Mouse (Mus musculus): ENCODE measurements at regions not wholly inside any gene's neighbourhood (a gene's known extent, or its start where the extent isn't known, plus 50 kb on each side); places are given as distances from the start of the nearest gene placed in this dataset.

DNA sequence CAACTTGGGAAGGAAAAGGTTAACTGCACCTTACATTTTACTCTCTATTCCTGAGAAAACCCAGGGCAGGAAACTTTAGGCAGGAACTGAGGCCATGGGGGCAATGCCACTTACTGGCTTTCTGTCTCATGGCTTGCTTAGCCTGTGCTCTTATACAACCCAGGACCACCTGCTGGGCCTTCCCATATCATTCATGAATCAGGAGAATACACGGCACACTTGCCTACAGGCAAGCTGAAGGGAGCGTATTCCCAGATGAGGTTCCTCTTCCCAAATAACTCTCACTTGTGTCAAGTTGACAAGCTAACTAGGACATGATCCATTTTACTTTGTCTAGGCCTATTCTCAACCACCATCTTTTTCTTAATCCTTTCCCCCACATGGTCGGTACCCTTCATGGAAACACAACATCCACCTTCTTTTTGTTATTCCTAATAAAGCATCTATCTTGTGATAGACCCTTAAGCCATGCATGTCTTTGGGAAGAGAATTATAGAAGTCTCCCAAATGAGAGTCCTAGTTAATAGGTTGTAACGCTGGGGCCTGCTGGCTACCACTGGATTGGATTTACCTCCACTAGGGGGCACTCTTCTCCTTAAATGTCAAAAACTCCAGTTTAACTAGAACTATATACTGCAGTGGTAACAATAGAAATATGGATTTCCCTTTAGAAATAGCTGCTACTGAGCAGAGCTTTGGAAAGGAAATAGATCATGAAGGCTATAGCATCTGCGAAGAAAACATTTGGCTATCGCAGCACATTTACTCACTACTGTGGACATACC, 373.2 kb upstream of the Gm10131 start:
- DNase-seq: no peak

DNA sequence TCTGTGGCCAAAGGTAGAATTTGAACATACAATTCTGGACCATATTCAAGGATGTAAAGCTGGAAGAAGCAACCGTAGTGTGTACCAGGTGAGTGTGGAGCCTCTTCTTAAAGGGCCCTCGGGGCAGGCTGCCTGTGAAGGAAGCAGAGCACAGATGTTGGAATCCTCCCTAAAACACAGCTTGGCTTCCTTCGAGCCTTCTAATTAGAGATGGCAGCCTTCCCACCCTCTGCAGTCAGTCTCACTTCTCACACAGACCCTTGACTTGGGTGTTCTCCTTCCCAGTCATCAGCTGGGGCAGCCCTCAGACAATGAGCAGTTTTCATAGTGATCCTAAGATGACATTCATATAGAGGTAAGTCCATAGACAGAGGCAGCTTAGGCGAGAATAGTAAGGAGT, 371.7 kb upstream of the Gm10131 start:
- no peak for DNase-seq

DNA sequence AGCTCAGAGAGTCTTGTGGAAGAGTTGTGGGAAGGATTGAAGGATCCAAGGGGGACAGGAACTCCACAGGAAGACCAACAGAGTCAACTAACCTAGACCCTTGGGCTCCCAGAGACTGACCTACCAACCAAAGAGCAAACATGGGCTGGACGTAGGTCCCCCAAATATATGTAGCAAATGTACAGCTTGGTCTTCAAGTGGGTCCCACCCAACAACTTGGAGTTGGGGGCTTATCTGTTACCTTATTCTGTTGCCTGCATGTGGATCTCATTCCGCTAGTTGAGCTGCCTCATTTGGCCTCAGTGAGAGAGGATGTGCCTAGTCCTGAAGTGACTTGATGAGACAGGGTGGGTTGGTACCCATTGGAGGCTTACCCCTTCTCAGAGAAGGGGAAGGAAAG, 371.1 kb upstream of the Gm10131 start:
- no peak for DNase-seq

DNA sequence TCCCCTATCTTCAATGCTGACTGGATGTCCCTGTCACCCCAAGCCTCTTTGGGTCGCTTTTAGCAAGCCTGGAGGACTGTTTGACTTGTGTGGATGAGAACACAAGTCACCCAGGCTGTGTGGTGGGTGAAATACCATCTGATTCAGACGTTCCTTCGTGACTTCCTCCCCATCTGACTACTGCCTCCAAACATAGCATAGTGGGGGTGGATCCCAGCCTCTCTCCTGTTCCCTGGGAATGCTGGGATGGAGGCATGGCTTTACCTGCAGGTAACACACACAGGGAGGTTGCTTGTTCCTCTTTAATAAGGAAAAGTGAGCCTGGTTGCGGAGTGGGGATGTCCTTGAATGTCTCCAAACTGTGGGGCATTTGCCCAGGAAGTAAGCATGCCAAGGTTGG, 369.0 kb upstream of the Gm10131 start:
- DNase-seq: no peak

DNA sequence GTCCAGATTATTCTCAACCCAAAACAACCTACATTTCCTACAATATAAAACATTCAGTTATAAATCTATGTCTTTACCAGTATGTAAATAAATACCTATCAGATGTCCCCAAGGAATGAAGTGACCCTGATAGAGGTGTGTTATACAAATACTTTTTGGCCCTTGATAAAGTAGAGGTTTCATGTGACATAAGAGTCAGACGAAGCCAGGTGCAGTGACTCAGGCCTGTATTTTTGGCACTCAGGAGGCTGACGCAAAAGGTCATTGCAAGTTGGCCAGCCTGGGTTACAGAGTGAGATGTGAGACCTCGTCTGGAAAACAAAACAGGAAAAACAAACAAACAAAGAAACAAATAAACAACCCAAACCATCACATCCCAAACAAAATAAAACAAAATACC, 367.4 kb upstream of the Gm10131 start:
- DNase-seq: no peak

GRCm38 (mm10) chr8:34478465-34478864, 366.9 kb upstream of the Gm10131 start:
- DNase-seq: no peak

DNA sequence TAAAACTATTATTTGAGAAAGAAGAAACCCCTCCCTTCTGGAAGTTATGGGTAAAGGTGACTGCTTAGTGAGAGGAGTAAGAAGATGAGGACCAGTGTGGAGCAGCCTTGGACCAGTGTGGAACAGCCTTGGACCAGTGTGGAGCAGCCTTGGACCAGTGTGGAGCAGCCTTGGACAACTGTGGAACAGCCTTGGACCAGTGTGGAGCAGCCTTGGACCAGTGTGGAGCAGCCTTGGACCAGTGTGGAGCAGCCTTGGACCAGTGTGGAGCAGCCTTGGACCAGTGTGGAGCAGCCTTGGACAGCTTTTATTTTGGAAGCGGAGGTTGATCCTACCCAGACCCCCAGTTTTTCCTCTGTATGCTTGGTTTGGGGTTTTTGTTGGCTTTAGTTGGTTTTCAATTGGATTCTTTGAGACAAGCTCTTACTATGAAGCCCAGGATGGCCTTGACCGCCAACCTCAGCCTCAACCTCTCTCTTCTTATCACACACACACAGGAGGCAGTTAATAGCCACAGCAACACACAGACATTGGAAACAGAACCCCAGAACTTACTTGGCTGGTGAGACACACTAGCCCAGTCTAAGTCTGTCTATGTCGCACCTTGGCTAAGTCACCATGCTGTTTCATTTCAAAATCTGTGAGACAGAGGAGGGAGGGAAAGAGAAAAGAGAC, 364.7 kb upstream of the Gm10131 start:
- DNase-seq: no peak

DNA sequence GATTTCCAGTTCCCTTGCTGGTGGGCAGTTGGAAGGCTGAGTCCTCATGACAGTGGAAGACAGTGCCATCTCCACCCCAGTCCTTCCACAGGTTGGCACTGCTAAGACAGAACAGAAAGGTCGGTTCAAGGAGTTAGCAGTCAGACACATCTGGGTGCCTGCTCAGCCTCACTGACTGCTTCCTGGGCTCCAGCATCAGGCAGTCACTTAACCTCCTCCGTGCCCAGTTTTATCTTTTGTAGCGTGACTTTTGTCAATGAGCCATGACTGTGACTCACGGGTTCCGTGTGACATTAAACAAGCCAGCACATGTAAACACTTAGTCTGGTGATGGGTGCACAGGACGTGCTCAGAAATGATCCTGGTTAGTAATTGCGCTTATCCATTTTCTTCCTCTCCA, 363.1 kb upstream of the Gm10131 start:
- no peak for DNase-seq

- no peak for DNase-seq
Observed at GRCm38 (mm10) chr8:34473769-34474168, 362.2 kb upstream of the Gm10131 start.

DNA sequence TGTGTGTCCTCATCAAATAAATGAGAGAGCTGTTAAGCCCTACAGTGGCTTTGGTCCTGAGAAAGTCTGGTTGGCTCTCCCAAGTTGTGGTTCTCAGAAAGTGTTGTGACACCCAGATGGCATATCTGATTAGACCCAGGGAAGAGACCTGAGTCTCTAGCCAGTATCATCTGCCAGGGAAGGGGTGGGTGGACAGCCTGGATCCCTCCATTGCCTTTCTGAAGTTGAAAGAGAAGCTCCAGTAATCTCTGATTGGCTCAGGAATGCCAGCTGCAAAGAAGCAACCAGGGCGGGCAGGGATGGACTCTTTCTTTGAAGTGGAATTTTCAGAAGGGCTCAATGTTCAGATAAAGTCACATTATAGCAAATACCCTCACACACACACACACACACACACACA, 361.8 kb upstream of the Gm10131 start:
- DNase-seq: no peak

- DNase-seq: no peak
Observed at GRCm38 (mm10) chr8:34472846-34473245, 361.3 kb upstream of the Gm10131 start.

- DNase-seq: no peak
Observed at GRCm38 (mm10) chr8:34472434-34472833, 360.9 kb upstream of the Gm10131 start.

GRCm38 (mm10) chr8:34469091-34469490, 357.6 kb upstream of the Gm10131 start:
- DNase-seq: no peak

GRCm38 (mm10) chr8:34466786-34467364, 355.3 kb upstream of the Gm10131 start:
- DNase-seq: no peak

GRCm38 (mm10) chr8:34465398-34465797, 353.9 kb upstream of the Gm10131 start:
- DNase-seq: no peak

DNA sequence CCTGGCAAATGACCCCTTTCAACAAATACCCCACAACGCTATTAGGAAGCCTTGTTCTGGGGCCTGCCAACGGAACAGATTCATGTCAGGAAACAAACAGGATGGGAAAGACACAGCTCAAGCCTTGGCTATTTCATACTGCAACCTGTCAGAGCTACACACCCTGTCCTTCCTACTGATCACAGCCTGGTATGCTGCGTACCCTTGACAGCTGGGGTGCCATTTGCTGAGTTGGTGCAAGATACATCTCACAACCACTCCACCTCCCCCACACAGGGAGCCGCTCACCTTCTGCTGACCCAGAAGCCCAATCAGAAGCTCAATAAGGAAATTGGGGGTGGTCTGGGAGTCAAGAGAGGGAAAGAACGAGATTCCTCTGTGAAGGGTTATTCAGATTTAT, 350.7 kb upstream of the Gm10131 start:
- no peak for DNase-seq

- no peak for DNase-seq
Observed at GRCm38 (mm10) chr8:34458300-34458699, 346.8 kb upstream of the Gm10131 start.

- DNase-seq: no peak
Observed at GRCm38 (mm10) chr8:34456543-34456942, 345.0 kb upstream of the Gm10131 start.

- DNase-seq: no peak
Observed at GRCm38 (mm10) chr8:34455376-34455775, 343.8 kb upstream of the Gm10131 start.

- DNase-seq: no peak
Observed at GRCm38 (mm10) chr8:34452811-34453210, 341.3 kb upstream of the Gm10131 start.

DNA sequence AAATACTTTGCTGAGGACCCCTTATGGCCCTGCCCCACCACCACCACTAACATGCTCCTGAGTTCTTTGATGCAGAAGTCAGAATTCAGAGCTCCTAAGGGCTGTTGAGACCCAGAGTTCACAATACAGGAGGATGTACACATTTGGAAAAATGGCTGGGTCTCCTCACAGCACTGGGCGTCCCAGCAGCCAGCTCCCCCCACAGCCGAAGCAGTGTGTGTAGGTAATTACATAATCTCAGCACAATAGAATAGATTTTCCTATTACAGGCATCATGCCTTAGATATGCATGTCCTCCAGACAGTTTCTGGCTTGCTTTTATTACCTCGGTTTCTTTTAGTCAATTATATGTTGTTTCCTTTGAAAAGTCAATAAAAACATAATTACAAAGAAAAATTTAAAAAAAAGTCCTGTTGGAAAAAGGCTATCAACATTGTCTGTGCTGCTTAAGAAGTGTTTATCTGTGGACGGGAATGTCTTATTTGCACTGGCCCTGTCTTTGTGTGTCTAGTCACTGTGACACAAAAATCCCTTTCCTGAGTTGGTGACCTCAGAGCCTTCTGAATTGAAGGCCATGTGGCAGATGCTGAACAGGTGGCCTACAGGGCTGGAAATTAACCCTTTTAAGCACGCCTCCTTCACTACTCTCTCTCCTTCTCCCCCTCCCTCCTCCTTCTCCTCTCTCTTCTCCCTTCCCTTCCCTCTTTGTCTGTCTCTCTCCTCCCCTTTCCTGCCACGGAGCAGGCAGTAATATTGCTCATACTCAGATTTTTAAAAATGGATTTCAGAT, 339.9 kb upstream of the Gm10131 start:
- no peak for DNase-seq

- no peak for DNase-seq
Observed at GRCm38 (mm10) chr8:34449391-34450044, 338.0 kb upstream of the Gm10131 start.

Data from right cerebral cortex, postnatal 4 days (tissue).